Mouse (Mus musculus) ovary, adult 2 months (tissue): Measurements from ENCODE around the gene Spdef. TPM values are rescaled to one million over a fixed set of nuclear protein-coding genes. Genes with fewer than 3 reads are reported as not detected.

Source experiments
- polyA plus RNA-seq: library from polyadenylated mRNA; depleted of rRNA; stranded (reverse); fragments of >200 nt; gene quantifications from 2 replicates; pipeline ENCODE4 v1.2.3, GENCODE M21; 2012; rRNA removed

Spdef gene
- polyA plus RNA-seq = 20.5 and 29.6 TPM in 2 replicates

GRCm38 (mm10) chr17:27728770-27729169, at the start of gene Spdef:
Spdef (minus strand) TSS chr17:27728955.

Other genes with a start within 250 kb of the Spdef start
- gene Grm4, start 207.6 kb downstream of the Spdef start, polyA plus RNA-seq = 6.6 and 7.1 TPM in 2 replicates
- 55.2 and 57.7 TPM in 2 replicates for gene Hmga1, start 172.5 kb downstream of the Spdef start, polyA plus RNA-seq
- 41.5 and 44.2 TPM in 2 replicates for gene AI413582, start 163.2 kb downstream of the Spdef start, polyA plus RNA-seq
- gene Nudt3, start 105.5 kb downstream of the Spdef start, polyA plus RNA-seq = 102 and 148 TPM in 2 replicates
- not detected in 2 replicates for gene RPS10-NUDT3, start 93.7 kb downstream of the Spdef start, polyA plus RNA-seq
- gene Rps10, start 92.3 kb downstream of the Spdef start, polyA plus RNA-seq = 1,844 and 2,082 TPM in 2 replicates
- 6.2 and 7.9 TPM in 2 replicates for gene Pacsin1, start 73.4 kb downstream of the Spdef start, polyA plus RNA-seq
- 82.1 and 93.7 TPM in 2 replicates for gene D17Wsu92e, start 91.7 kb upstream of the Spdef start, polyA plus RNA-seq
- gene Snrpc, start 109.2 kb upstream of the Spdef start, polyA plus RNA-seq = 140 and 144 TPM in 2 replicates
- 19.1 and 19.2 TPM in 2 replicates for gene Uhrf1bp1, start 127.5 kb upstream of the Spdef start, polyA plus RNA-seq
- gene Anks1, start 180.4 kb upstream of the Spdef start, polyA plus RNA-seq = 56.6 and 61.9 TPM in 2 replicates
- gene Taf11, start 180.9 kb upstream of the Spdef start, polyA plus RNA-seq = 9.0 and 11.0 TPM in 2 replicates